Mouse (Mus musculus): ENCODE data around the gene Olfr1410. TPM values are rescaled to one million over a fixed set of nuclear protein-coding genes. Genes with fewer than 3 reads are reported as not detected.

Olfr1410 gene
- polyA plus RNA-seq, 1 experiment from 2014 or later = not detected

DNA sequence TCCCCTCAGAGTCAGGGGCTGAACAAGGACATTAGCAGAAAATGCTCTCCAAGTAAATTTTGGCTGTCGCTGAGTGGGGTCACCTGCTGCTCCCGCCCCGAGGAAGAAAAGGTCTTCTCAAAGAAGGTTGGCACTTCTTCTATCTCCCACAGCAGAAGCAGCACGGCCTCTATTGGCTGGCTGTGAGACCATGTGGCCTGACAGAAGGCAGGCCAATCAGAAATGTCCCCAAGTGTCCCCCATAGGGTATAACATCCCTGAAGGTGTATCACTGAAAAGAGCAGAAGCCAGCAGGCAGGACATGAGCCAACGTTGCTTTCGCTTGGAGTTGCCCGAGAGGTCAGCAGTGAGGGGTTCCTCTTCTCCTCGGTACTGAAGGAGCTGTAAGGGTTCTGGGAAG is 30.4 kb downstream of the Olfr1410 start:
- no peak for DNase-seq (ENCODE audit: low spot score)
- 89% methylated on average over 8 of the region's 8 CpGs for WGBS
- Histone ChIP-seq H3K9me3 (ENCODE audit: control insufficient read depth, low read length) (no peaks in the 10 kb centered on the region), H3K4me2 (ENCODE audit: low read depth) (no peak overlapping the region), H3K36me3 (ENCODE audit: control insufficient read depth, insufficient read depth, low read length) (peaks cover 2% of the 10 kb centered on the region; the same call in 1 of the 2 replicates), H3K4me3 (ENCODE audit: low read depth, low read length) (no peak overlapping the region), H3K9ac (ENCODE audit: low read length) (no peak overlapping the region), H3K27ac (ENCODE audit: low read depth, low read length) (no peak overlapping the region), H3K4me1 (ENCODE audit: control insufficient read depth, insufficient read depth, low read length) (peaks cover 7% of the 10 kb centered on the region; the same call in 1 of the 2 replicates), H3K27me3 (ENCODE audit: control insufficient read depth, insufficient read depth, low read length) (no peaks in the 10 kb centered on the region)
- no peak for ATAC-seq (ENCODE audit: insufficient read depth, low FRiP score, low TSS enrichment)

DNA sequence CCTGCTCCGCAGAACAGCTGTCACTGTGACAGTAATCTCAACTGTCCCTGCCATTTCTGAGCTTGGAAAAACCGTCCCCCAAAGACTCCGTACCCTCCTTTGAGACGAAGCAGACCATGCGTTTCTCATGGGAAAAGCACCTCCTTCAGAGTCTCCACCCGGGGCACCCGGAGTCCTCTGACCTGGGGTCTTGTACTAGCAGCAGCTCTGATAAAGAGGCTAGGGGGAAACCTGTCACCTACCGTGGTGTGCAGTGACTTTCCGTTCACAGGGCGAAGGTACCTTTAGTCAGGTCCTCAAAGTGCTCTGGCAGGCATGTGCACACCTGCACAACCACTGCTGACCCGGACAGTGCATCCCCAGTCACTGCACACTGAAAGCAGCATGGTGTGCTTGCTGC is 31.1 kb downstream of the Olfr1410 start:
- DNase-seq (ENCODE audit: low spot score) (no peak), ATAC-seq (ENCODE audit: insufficient read depth, low FRiP score, low TSS enrichment) (no peak)
- Histone ChIP-seq H3K9me3 (ENCODE audit: control insufficient read depth, low read length) (no peaks in the 10 kb centered on the region), H3K9ac (ENCODE audit: low read length) (no peak overlapping the region), H3K4me2 (ENCODE audit: low read depth) (no peak overlapping the region), H3K27me3 (ENCODE audit: control insufficient read depth, insufficient read depth, low read length) (no peaks in the 10 kb centered on the region), H3K4me3 (ENCODE audit: low read depth, low read length) (no peak overlapping the region), H3K27ac (ENCODE audit: low read depth, low read length) (no peak overlapping the region), H3K4me1 (ENCODE audit: control insufficient read depth, insufficient read depth, low read length) (peaks cover 7% of the 10 kb centered on the region; the same call in 1 of the 2 replicates), H3K36me3 (ENCODE audit: control insufficient read depth, insufficient read depth, low read length) (peaks cover 2% of the 10 kb centered on the region; the same call in 1 of the 2 replicates)
- 95% methylated on average over 11 of the region's 11 CpGs for WGBS

- ATAC-seq (ENCODE audit: insufficient read depth, low FRiP score, low TSS enrichment) (no peak), DNase-seq (ENCODE audit: low spot score) (no peak)
- Histone ChIP-seq H3K9me3 (ENCODE audit: control insufficient read depth, low read length) (no peaks in the 10 kb centered on the region), H3K4me1 (ENCODE audit: control insufficient read depth, insufficient read depth, low read length) (peaks cover 7% of the 10 kb centered on the region; the same call in 1 of the 2 replicates), H3K27ac (ENCODE audit: low read depth, low read length) (no peak overlapping the region), H3K4me2 (ENCODE audit: low read depth) (no peak overlapping the region), H3K9ac (ENCODE audit: low read length) (no peak overlapping the region), H3K27me3 (ENCODE audit: control insufficient read depth, insufficient read depth, low read length) (no peaks in the 10 kb centered on the region), H3K36me3 (ENCODE audit: control insufficient read depth, insufficient read depth, low read length) (peaks cover 2% of the 10 kb centered on the region; the same call in 1 of the 2 replicates), H3K4me3 (ENCODE audit: low read depth, low read length) (no peak overlapping the region)
- WGBS = 90% methylated on average over 15 of the region's 15 CpGs
These were observed 32.1 kb downstream of the Olfr1410 start for GRCm38 (mm10) chr1:92637501-92638172.

GRCm38 (mm10) chr1:92638181-92638580 is 32.6 kb downstream of the Olfr1410 start:
- ATAC-seq (ENCODE audit: insufficient read depth, low FRiP score, low TSS enrichment) (no peak), DNase-seq (ENCODE audit: low spot score) (no peak)
- WGBS = 87% methylated on average over 3 of the region's 3 CpGs
- H3K36me3 ChIP-seq (ENCODE audit: control insufficient read depth, insufficient read depth, low read length) = peaks cover 2% of the 10 kb centered on the region; the same call in 1 of the 2 replicates
- H3K9me3 ChIP-seq (ENCODE audit: control insufficient read depth, low read length) = no peaks in the 10 kb centered on the region
- H3K4me3 ChIP-seq (ENCODE audit: low read depth, low read length) = no peak overlapping the region
- H3K4me2 ChIP-seq (ENCODE audit: low read depth) = no peak overlapping the region
- no peak overlapping the region for H3K27ac ChIP-seq (ENCODE audit: low read depth, low read length)
- H3K4me1 ChIP-seq (ENCODE audit: control insufficient read depth, insufficient read depth, low read length) = peaks cover 7% of the 10 kb centered on the region; the same call in 1 of the 2 replicates
- H3K9ac ChIP-seq (ENCODE audit: low read length) = no peak overlapping the region
- H3K27me3 ChIP-seq (ENCODE audit: control insufficient read depth, insufficient read depth, low read length) = no peaks in the 10 kb centered on the region

- H3K9me3 ChIP-seq (ENCODE audit: control insufficient read depth, low read length) = no peaks in the 10 kb centered on the region
- ATAC-seq (ENCODE audit: insufficient read depth, low FRiP score, low TSS enrichment) = no peak
- H3K36me3 ChIP-seq (ENCODE audit: control insufficient read depth, insufficient read depth, low read length) = peaks cover 2% of the 10 kb centered on the region; the same call in 1 of the 2 replicates
- WGBS = 92% methylated on average over 4 of the region's 4 CpGs
- no peak overlapping the region for H3K27ac ChIP-seq (ENCODE audit: low read depth, low read length)
- no peak overlapping the region for H3K4me3 ChIP-seq (ENCODE audit: low read depth, low read length)
- H3K9ac ChIP-seq (ENCODE audit: low read length) = no peak overlapping the region
- no peak overlapping the region for H3K4me2 ChIP-seq (ENCODE audit: low read depth)
- DNase-seq (ENCODE audit: low spot score) = no peak
- H3K27me3 ChIP-seq (ENCODE audit: control insufficient read depth, insufficient read depth, low read length) = no peaks in the 10 kb centered on the region
- peaks cover 7% of the 10 kb centered on the region; the same call in 1 of the 2 replicates for H3K4me1 ChIP-seq (ENCODE audit: control insufficient read depth, insufficient read depth, low read length)
These were observed 33.2 kb downstream of the Olfr1410 start for GRCm38 (mm10) chr1:92638736-92639135.

- no peak overlapping the region; the same call in 1 of the 2 replicates for H3K9ac ChIP-seq (ENCODE audit: low read length)
- H3K27ac ChIP-seq (ENCODE audit: low read depth, low read length) = no peak overlapping the region
- H3K36me3 ChIP-seq (ENCODE audit: control insufficient read depth, insufficient read depth, low read length) = peaks cover 2% of the 10 kb centered on the region; the same call in 1 of the 2 replicates
- peaks cover 7% of the 10 kb centered on the region; the same call in 1 of the 2 replicates for H3K4me1 ChIP-seq (ENCODE audit: control insufficient read depth, insufficient read depth, low read length)
- WGBS = 90% methylated on average over 6 of the region's 6 CpGs
- no peak for ATAC-seq (ENCODE audit: insufficient read depth, low FRiP score, low TSS enrichment)
- H3K4me2 ChIP-seq (ENCODE audit: low read depth) = peak overlapping the region; percentile 91; the same call in 1 of the 2 replicates
- no peak overlapping the region; the same call in 1 of the 2 replicates for H3K4me3 ChIP-seq (ENCODE audit: low read depth, low read length)
- no peaks in the 10 kb centered on the region for H3K9me3 ChIP-seq (ENCODE audit: control insufficient read depth, low read length)
- H3K27me3 ChIP-seq (ENCODE audit: control insufficient read depth, insufficient read depth, low read length) = no peaks in the 10 kb centered on the region
- DNase-seq (ENCODE audit: low spot score) = no peak
These were observed 34.8 kb downstream of the Olfr1410 start for GRCm38 (mm10) chr1:92640393-92640792.

DNA sequence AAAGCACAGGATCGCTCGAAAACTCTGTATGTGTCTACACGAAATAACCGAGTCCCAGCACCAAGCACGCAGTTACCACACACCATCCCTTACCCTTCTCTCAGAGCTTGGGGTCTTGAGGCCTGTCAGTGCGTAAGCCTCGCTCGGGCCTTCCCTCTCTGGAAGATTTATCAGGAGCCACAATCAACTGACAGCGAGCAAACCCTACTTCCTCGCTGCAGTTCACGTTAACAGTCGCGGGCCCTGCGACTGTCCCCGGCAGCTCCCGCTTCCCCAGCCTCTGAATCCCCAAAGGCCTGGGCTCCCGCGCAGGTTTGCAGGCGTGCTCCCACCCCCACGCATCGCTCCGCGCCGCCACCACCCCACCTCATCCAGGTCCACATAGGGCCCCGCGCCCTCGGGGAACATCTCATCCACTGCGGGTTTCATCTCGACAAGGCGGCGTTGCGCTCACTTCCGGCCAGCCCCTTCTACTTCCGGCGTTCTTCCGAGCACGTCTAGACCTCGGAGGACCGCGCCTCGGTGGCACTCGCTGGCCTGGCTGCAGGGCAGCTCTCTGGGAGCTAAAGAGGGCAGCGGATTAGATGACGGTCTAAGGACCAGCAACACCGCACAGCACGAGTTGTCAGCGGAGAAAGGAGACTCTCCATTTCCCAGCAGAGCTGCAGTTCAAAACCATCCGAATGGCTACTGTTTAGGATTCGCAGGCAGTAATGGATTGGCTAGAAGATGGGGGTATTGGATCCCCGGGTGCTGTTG is 36.1 kb downstream of the Olfr1410 start, which contains the start of gene Cops9:
TSS of gene Cops9 (minus strand) at position 472 of the 759 bp plus-strand sequence.
- ATAC-seq (ENCODE audit: insufficient read depth, low FRiP score, low TSS enrichment) (peak; percentile 91), DNase-seq (ENCODE audit: low spot score) (peak; percentile 94)
- Histone ChIP-seq H3K9me3 (ENCODE audit: control insufficient read depth, low read length) (no peaks in the 10 kb centered on the region), H3K4me3 (ENCODE audit: low read depth, low read length) (peak within 1 kb of the TSS; percentile 93), H3K27me3 (ENCODE audit: control insufficient read depth, insufficient read depth, low read length) (no peaks in the 10 kb centered on the region), H3K4me1 (ENCODE audit: control insufficient read depth, insufficient read depth, low read length) (peaks cover 7% of the 10 kb centered on the region; the same call in 1 of the 2 replicates), H3K4me2 (ENCODE audit: low read depth) (peak within 1 kb of the TSS; percentile 91), H3K9ac (ENCODE audit: low read length) (peak within 1 kb of the TSS; percentile 93), H3K36me3 (ENCODE audit: control insufficient read depth, insufficient read depth, low read length) (0 out of 2 replicates have a peak, but pooled peaks cover 2% of the 10 kb centered on the region), H3K27ac (ENCODE audit: low read depth, low read length) (no peak within 1 kb of the TSS)
- WGBS = 2% methylated on average over 50 of the region's 50 CpGs

DNA sequence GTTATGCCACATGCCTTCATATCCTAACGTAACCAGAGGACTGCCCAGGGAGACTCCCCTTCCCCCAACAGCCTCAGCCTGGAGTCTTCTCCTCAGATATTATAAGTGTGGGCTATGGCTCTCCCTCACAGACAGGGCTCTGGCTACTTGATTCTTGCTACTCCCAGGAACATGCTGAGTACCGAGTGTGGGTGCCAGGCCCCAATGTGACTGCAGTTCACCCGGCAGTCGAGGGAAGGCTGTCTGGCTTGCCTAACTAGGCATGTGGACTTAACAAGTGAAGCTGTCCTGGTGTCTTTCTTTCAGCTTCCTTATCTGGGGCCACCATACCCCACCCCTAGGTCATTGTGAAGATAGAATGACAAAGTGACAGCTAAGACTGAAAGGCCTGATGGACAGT is 38.1 kb downstream of the Olfr1410 start:
- 56% methylated on average over 4 of the region's 4 CpGs for WGBS
- Histone ChIP-seq H3K27ac (ENCODE audit: low read depth, low read length) (no peak overlapping the region), H3K4me1 (ENCODE audit: control insufficient read depth, insufficient read depth, low read length) (peaks cover 7% of the 10 kb centered on the region; the same call in 1 of the 2 replicates), H3K27me3 (ENCODE audit: control insufficient read depth, insufficient read depth, low read length) (no peaks in the 10 kb centered on the region), H3K4me2 (ENCODE audit: low read depth) (no peak overlapping the region), H3K9me3 (ENCODE audit: control insufficient read depth, low read length) (no peaks in the 10 kb centered on the region), H3K4me3 (ENCODE audit: low read depth, low read length) (no peak overlapping the region), H3K36me3 (ENCODE audit: control insufficient read depth, insufficient read depth, low read length) (no peaks in the 10 kb centered on the region), H3K9ac (ENCODE audit: low read length) (no peak overlapping the region)
- ATAC-seq (ENCODE audit: insufficient read depth, low FRiP score, low TSS enrichment) (no peak), DNase-seq (ENCODE audit: low spot score) (no peak)
